ENCODE assay signal across 8 mouse cellular contexts in the genomic region with DNA sequence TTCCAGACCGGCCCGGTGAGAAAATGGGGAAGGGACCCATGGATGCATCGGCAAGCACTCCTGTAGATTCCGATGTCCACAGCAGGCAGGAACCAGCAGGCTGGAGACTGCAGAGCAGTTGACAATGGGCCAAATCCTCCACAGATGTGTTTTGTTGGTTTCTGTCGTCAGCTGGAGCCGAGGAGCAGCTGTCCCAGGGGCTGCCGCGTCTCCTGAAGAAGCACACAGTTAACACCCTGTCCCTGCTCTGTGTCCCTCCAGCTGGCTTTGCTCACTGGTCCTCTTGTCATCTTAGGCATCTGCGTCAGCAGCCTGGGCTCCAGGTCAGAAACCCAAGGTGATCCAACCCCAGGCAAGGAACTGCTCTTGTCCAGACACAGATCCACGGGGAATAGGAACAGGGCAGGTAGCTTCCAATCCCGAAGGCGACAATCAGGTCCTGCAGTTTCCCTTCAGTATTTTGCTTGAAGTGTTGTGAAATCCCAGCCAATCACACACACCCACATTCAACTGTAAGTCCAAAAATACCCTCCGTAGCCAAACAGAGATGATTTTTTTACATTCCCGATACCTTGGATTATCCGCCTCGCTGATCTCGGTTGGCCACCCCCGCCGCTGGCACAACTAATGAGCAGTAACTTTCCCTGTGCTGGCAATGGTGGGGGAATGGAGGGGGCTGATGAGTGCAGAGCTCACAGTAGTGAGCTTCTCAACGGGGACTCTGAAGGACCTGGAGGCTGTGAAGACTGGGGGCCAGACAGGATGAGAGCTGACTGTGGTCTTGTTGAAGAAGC.
DNase-seq lines count a peak whose midpoint lies in the region; ATAC-seq lines count a peak whose summit lies in the region.
"Had no signal": no experiment of that assay in that cellular context is flagged by ENCODE, and none has a peak within 500 bp of the region (broad histone marks: within the 10 kb centered on the region; RNA-seq: fewer than 3 reads in every experiment).

No protein-coding gene starts in this region.

- H3K9ac ChIP-seq in midbrain, embryonic 11.5 days (ENCODE audit: low read length), result no peak overlapping the region
- no peak overlapping the region for H3K9ac ChIP-seq in midbrain, embryonic 16.5 days (ENCODE audit: low read depth, low read length)
- H3K9ac ChIP-seq in kidney, embryonic 15.5 days, result no peak overlapping the region
- H3K9ac ChIP-seq in stomach, embryonic 15.5 days, result no peak overlapping the region
- H3K9ac ChIP-seq: liver, embryonic 15.5 days had no signal

- H3K27me3 ChIP-seq in midbrain, embryonic 11.5 days (ENCODE audit: control insufficient read depth, insufficient read depth, low read length), result no peaks in the 10 kb centered on the region
- no peaks in the 10 kb centered on the region for H3K27me3 ChIP-seq in midbrain, embryonic 16.5 days (ENCODE audit: control insufficient read depth, insufficient read depth, low read depth, low read length)
- 0 out of 2 replicates have a peak, but pooled peaks cover 9% of the 10 kb centered on the region for H3K27me3 ChIP-seq in kidney, embryonic 15.5 days
- no peaks in the 10 kb centered on the region for H3K27me3 ChIP-seq in stomach, embryonic 15.5 days (replicated peaks)

- H3K4me3 ChIP-seq in midbrain, embryonic 11.5 days (ENCODE audit: low read depth, low read length), result no peak overlapping the region
- H3K4me3 ChIP-seq in midbrain, embryonic 16.5 days (ENCODE audit: low read depth, low read length), result no peak overlapping the region
- H3K4me3 ChIP-seq in kidney, embryonic 15.5 days (replicated peaks), result no peak overlapping the region
- no peak overlapping the region for H3K4me3 ChIP-seq in stomach, embryonic 15.5 days (replicated peaks)
- H3K4me3 ChIP-seq: liver, embryonic 15.5 days had no signal

- no peaks in the 10 kb centered on the region; the same call in none of the 2 replicates for H3K36me3 ChIP-seq in midbrain, embryonic 11.5 days (ENCODE audit: control insufficient read depth, insufficient read depth, low read length)
- no peaks in the 10 kb centered on the region for H3K36me3 ChIP-seq in midbrain, embryonic 16.5 days (ENCODE audit: control insufficient read depth, insufficient read depth, low read length)
- no peaks in the 10 kb centered on the region for H3K36me3 ChIP-seq in kidney, embryonic 15.5 days
- no peaks in the 10 kb centered on the region for H3K36me3 ChIP-seq in stomach, embryonic 15.5 days
- H3K36me3 ChIP-seq: liver, embryonic 15.5 days had no signal

- H3K27ac ChIP-seq in midbrain, embryonic 11.5 days (ENCODE audit: low read depth, low read length), result no peak overlapping the region
- H3K27ac ChIP-seq in midbrain, embryonic 16.5 days (ENCODE audit: low read length), result no peak overlapping the region
- peak overlapping the region; percentile 7; the same call in 1 of the 2 replicates for H3K27ac ChIP-seq in kidney, embryonic 15.5 days
- H3K27ac ChIP-seq in stomach, embryonic 15.5 days, result no peak overlapping the region
- H3K27ac ChIP-seq: liver, embryonic 15.5 days had no signal

- H3K4me1 ChIP-seq in midbrain, embryonic 11.5 days (ENCODE audit: control insufficient read depth, insufficient read depth, low read length), result peaks cover 22% of the 10 kb centered on the region
- peaks cover 13% of the 10 kb centered on the region; the same call in 1 of the 2 replicates for H3K4me1 ChIP-seq in midbrain, embryonic 16.5 days (ENCODE audit: control insufficient read depth, insufficient read depth, low read length)
- peaks cover 31% of the 10 kb centered on the region for H3K4me1 ChIP-seq in kidney, embryonic 15.5 days
- no peaks in the 10 kb centered on the region for H3K4me1 ChIP-seq in stomach, embryonic 15.5 days
- H3K4me1 ChIP-seq: liver, embryonic 15.5 days had no signal

- H3K9me3 ChIP-seq in midbrain, embryonic 11.5 days (ENCODE audit: control insufficient read depth, low read length), result no peaks in the 10 kb centered on the region
- no peaks in the 10 kb centered on the region for H3K9me3 ChIP-seq in midbrain, embryonic 16.5 days (replicated peaks; ENCODE audit: control insufficient read depth, low read length, poor library complexity, severe bottlenecking)
- no peaks in the 10 kb centered on the region for H3K9me3 ChIP-seq in kidney, embryonic 15.5 days (replicated peaks)
- H3K9me3 ChIP-seq in stomach, embryonic 15.5 days, result no peaks in the 10 kb centered on the region
- H3K9me3 ChIP-seq: liver, embryonic 15.5 days had no signal

- no peak for DNase-seq in midbrain, embryonic 11.5 days (ENCODE audit: low spot score, missing footprints)
- peak; percentile 46 to 52 for DNase-seq in heart, adult 9 months (ENCODE audit: low spot score in 2 of 2)
- no peak for DNase-seq in spleen, postnatal 10 days (ENCODE audit: low spot score in 2 of 2)

- WGBS in midbrain, embryonic 11.5 days, result 63% methylated on average over 20 of the region's 20 CpGs
- 40% methylated on average over 20 of the region's 20 CpGs for WGBS in midbrain, embryonic 16.5 days
- 44% methylated on average over 20 of the region's 20 CpGs for WGBS in kidney, embryonic 15.5 days
- 46% methylated on average over 20 of the region's 20 CpGs for WGBS in stomach, embryonic 15.5 days

- no peak overlapping the region for H3K4me2 ChIP-seq in midbrain, embryonic 11.5 days
- H3K4me2 ChIP-seq in midbrain, embryonic 16.5 days (ENCODE audit: low read length), result no peak overlapping the region
- H3K4me2 ChIP-seq in kidney, embryonic 15.5 days, result peak overlapping the region; percentile 30
- 0 out of 2 replicates have a peak overlapping the region, but pooled peaks have one; percentile 8 for H3K4me2 ChIP-seq in stomach, embryonic 15.5 days
- H3K4me2 ChIP-seq: liver, embryonic 15.5 days had no signal

- 0 out of 2 replicates have a peak, but pooled peaks have one; percentile 26 for ATAC-seq in midbrain, embryonic 11.5 days (ENCODE audit: low FRiP score)
- ATAC-seq in midbrain, embryonic 16.5 days, result no peak
- peak; percentile 64 for ATAC-seq in kidney, embryonic 15.5 days (replicated peaks; ENCODE audit: low FRiP score)
- ATAC-seq in stomach, embryonic 15.5 days (ENCODE audit: insufficient read depth, low FRiP score, low read depth), result peak; percentile 45; the same call in 1 of the 2 replicates
- no peak for ATAC-seq in erythroid progenitor cell, adult 5-6 weeks (replicated peaks; ENCODE audit: low FRiP score, poor library complexity, severe bottlenecking)

Comparison
In these comparisons a context has a peak if more than half of its experiments do, and no peak if none do; other contexts are left out.
1. ATAC-seq: peak in midbrain, embryonic 11.5 days (single experiment), kidney, embryonic 15.5 days (single experiment) and stomach, embryonic 15.5 days (single experiment); none in midbrain, embryonic 16.5 days (single experiment) and erythroid progenitor cell, adult 5-6 weeks (single experiment).
2. DNase-seq: peak in heart, adult 9 months (2 of 2); none in midbrain, embryonic 11.5 days (single experiment) and spleen, postnatal 10 days (0 of 2).
3. H3K4me2 ChIP-seq: peak in kidney, embryonic 15.5 days (single experiment) and stomach, embryonic 15.5 days (single experiment); none in midbrain, embryonic 11.5 days (single experiment) and midbrain, embryonic 16.5 days (single experiment).